Mouse (Mus musculus) hindbrain, embryonic 11.5 days (tissue): Measurements from ENCODE around the gene Myog. TPM values are rescaled to one million over a fixed set of nuclear protein-coding genes. Genes with fewer than 3 reads are reported as not detected.
"Not testable (repeated sequence)": the region's sequence is repeated elsewhere in the genome, so short reads cannot be mapped to it uniquely, and the experiment has no call there.

ENCODE experiments used
- ATAC-seq: fragments of 200-750 bp; cut with Nextera tagmentation; 2 replicates; pipeline ENCODE4 v1.8.0; 2017; ENCODE audit warnings: mild to moderate bottlenecking, moderate TSS enrichment, moderate library complexity; ENCODE audit not compliant: low FRiP score
- DNase-seq: peaks from one replicate; pipeline ENCODE4 v3.0.0-alpha.2; 2015; ENCODE audit warnings: low spot score
- H3K27ac ChIP-seq: fragments of 300-500 bp; sonication (generic); 2 replicates; pipeline ENCODE4 v1.5.1; 2014; ENCODE audit warnings: mild to moderate bottlenecking, low read depth, low read length
- H3K27me3 ChIP-seq: fragments of 300-500 bp; sonication (generic); 2 replicates; pipeline ENCODE4 v1.6.1; 2014; ENCODE audit warnings: mild to moderate bottlenecking, low read length, moderate library complexity, mixed read lengths; ENCODE audit not compliant: control insufficient read depth, insufficient read depth
- H3K36me3 ChIP-seq: fragments of 300-500 bp; sonication (generic); 2 replicates; pipeline ENCODE4 v1.6.1; 2014; ENCODE audit warnings: mild to moderate bottlenecking, low read length, moderate library complexity, mixed read lengths; ENCODE audit not compliant: control insufficient read depth, insufficient read depth
- H3K4me1 ChIP-seq: fragments of 300-500 bp; sonication (generic); replicated peaks from 2 replicates; pipeline ENCODE4 v1.6.1; 2014; ENCODE audit warnings: low read length, mixed read lengths; ENCODE audit not compliant: control insufficient read depth, insufficient read depth
- H3K4me2 ChIP-seq: fragments of 300-500 bp; sonication (generic); replicated peaks from 2 replicates; pipeline ENCODE4 v1.6.1; 2014; ENCODE audit warnings: mild to moderate bottlenecking, low read depth, low read length
- H3K4me3 ChIP-seq: fragments of 300-500 bp; sonication (generic); 2 replicates; pipeline ENCODE4 v1.5.1; 2014; ENCODE audit warnings: low read depth, low read length
- H3K9ac ChIP-seq: fragments of 300-500 bp; sonication (generic); 2 replicates; pipeline ENCODE4 v1.6.1; 2014; ENCODE audit warnings: low read depth, low read length
- H3K9me3 ChIP-seq: fragments of 300-500 bp; sonication (generic); 2 replicates; pipeline ENCODE4 v1.6.1; 2016; ENCODE audit warnings: low read length; ENCODE audit not compliant: control insufficient read depth
- WGBS: fragments of 180-500 bp; shearing (Covaris S2); extraction: QIAGEN DNeasy Blood & Tissue Kit; methylation state at CpG from one replicate; pipeline ENCODE4 v1.1.7; 2014; 5-methylcytosine and 5-hydroxymethylcytosine counted together
- polyA plus RNA-seq: library from polyadenylated mRNA; unstranded; fragments of >200 nt; fragmentation: Nextera tagmentation; extraction: Ambion mirVana; gene quantifications from 2 replicates; pipeline ENCODE4 v1.2.1, GENCODE M21; 2014

Myog gene
- polyA plus RNA-seq, 1 experiment from 2014 or later: 5.5 TPM

- not testable (repeated sequence) for DNase-seq, H3K4me1 ChIP-seq, H3K27me3 ChIP-seq, H3K9me3 ChIP-seq, ATAC-seq, H3K4me3 ChIP-seq, H3K36me3 ChIP-seq, H3K27ac ChIP-seq, H3K4me2 ChIP-seq, H3K9ac ChIP-seq
- 81% methylated on average over 1 of the region's 1 CpGs for WGBS
These were observed 40.1 kb upstream of the Myog start for GRCm38 (mm10) chr1:134249681-134250080.

- no peaks in the 10 kb centered on the region for H3K27me3 ChIP-seq
- H3K4me2 ChIP-seq: no peak overlapping the region
- no peak overlapping the region for H3K27ac ChIP-seq
- no peaks in the 10 kb centered on the region for H3K36me3 ChIP-seq
- H3K4me3 ChIP-seq: no peak overlapping the region
- H3K4me1 ChIP-seq: 0 out of 2 replicates have a peak, but pooled peaks cover 2% of the 10 kb centered on the region
- ATAC-seq (no peak), DNase-seq (no peak)
- H3K9me3 ChIP-seq: no peaks in the 10 kb centered on the region
- WGBS: 92% methylated on average over 6 of the region's 6 CpGs
- no peak overlapping the region for H3K9ac ChIP-seq
These were observed 25.4 kb upstream of the Myog start for GRCm38 (mm10) chr1:134264341-134264740.

DNA sequence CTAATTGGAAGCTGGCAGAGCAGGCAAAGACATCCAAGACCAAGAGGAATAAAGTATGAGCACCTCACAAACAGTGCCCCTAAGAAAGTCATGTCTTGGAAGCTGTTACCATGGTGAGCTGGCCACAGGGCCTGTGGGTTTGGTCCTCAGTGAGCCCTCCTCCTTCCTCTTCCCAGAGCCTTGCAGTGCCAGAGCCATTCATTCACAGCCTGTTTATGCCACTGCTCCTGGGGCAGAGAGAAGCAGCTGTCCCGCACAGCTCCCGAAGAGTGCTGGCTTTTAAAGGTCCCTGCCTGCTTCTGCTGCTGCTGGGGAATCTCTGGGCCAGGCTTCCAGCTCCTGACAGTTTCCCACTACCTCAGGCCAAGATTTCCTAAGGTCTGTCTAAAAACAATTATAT, 24.0 kb upstream of the Myog start:
- DNase-seq (no peak), ATAC-seq (no peak)
- H3K9me3 ChIP-seq: no peaks in the 10 kb centered on the region
- H3K4me2 ChIP-seq: no peak overlapping the region
- no peak overlapping the region for H3K27ac ChIP-seq
- H3K36me3 ChIP-seq: no peaks in the 10 kb centered on the region
- H3K27me3 ChIP-seq: no peaks in the 10 kb centered on the region
- 53% methylated on average over 2 of the region's 2 CpGs for WGBS
- H3K4me3 ChIP-seq: no peak overlapping the region
- 0 out of 2 replicates have a peak, but pooled peaks cover 2% of the 10 kb centered on the region for H3K4me1 ChIP-seq
- H3K9ac ChIP-seq: no peak overlapping the region

- Histone ChIP-seq H3K27me3 (no peaks in the 10 kb centered on the region), H3K9ac (no peak overlapping the region), H3K4me3 (no peak overlapping the region), H3K4me1 (0 out of 2 replicates have a peak, but pooled peaks cover 2% of the 10 kb centered on the region), H3K27ac (no peak overlapping the region), H3K9me3 (no peaks in the 10 kb centered on the region), H3K36me3 (no peaks in the 10 kb centered on the region), H3K4me2 (no peak overlapping the region)
- WGBS: 67% methylated on average over 7 of the region's 7 CpGs
- ATAC-seq (no peak), DNase-seq (no peak)
These were observed 19.8 kb upstream of the Myog start for GRCm38 (mm10) chr1:134270026-134270425.

GRCm38 (mm10) chr1:134272754-134273250, 17.0 kb upstream of the Myog start:
- Histone ChIP-seq H3K27ac (no peak overlapping the region), H3K4me3 (no peak overlapping the region), H3K9me3 (no peaks in the 10 kb centered on the region), H3K36me3 (no peaks in the 10 kb centered on the region), H3K27me3 (no peaks in the 10 kb centered on the region), H3K4me1 (no peaks in the 10 kb centered on the region), H3K9ac (no peak overlapping the region), H3K4me2 (no peak overlapping the region)
- 72% methylated on average over 5 of the region's 5 CpGs for WGBS
- DNase-seq: no peak
- no peak for ATAC-seq

DNA sequence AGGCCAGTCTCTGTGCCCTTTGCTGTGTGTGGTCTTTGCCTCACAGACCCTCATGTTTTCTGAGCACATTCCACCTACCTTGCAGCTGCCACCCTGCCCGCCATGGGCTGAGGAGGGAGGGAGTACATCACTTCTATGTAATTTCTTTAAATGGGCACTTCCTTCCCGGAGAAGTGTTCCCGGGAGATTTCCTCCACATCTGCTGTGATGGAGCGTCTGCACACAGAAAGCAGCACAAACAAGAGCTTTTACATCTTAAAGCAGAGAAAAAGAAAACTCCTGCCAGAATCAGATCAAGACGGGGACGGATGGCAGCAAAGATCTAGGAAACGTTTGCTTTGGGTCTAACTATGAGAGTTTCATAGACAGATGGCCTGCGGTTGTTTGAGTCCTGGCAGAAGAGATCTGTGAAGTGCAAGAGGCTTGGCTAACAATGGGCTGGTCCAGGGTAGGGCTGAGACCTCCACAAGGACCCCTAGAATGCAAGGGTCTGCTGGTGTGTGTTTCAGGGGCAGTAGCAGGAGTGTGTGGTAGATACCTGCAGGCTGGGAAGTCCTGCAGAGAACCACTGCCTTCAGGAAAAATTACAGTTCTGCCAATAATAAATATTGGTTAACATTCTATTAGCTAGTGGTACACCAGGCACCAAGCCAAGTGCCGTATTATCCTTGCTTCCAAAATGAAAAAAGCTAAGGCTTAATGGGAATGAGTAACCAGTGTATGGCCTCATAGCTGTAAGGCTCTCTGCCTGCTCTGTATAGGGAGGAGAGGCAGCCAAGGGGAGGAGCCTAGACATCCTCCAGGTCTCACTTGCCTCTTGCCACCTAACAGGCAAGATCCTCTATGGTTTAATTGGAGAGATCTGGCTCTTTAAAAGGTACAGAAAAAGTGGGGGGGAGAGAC, 16.0 kb upstream of the Myog start:
- DNase-seq (no peak), ATAC-seq (no peak)
- no peak overlapping the region for H3K27ac ChIP-seq
- no peaks in the 10 kb centered on the region for H3K9me3 ChIP-seq
- no peak overlapping the region for H3K4me2 ChIP-seq
- no peak overlapping the region for H3K9ac ChIP-seq
- H3K36me3 ChIP-seq: no peaks in the 10 kb centered on the region
- WGBS: 62% methylated on average over 9 of the region's 9 CpGs
- H3K4me1 ChIP-seq: no peaks in the 10 kb centered on the region
- no peaks in the 10 kb centered on the region for H3K27me3 ChIP-seq
- no peak overlapping the region for H3K4me3 ChIP-seq

DNA sequence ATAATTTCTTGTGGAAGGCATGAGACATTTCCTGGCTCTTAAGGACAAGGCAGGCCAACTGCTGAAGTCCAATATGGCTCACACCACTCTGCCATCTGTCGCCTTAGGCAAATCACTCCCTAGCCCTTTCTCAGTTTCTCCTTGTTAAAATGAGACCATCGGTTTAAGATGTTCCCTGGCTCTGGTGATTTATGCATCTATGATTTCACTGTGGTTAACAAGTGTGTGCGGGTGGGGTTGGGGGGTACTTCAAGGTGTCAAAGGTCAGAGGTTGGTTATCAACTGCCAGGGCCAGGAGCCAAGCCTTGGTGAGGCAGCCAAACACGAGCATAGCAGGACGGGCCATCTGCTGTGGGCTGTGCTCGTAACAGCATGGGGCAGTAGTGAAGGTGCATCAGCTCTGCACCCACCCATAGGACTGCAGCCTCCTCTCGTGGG, 15.3 kb upstream of the Myog start:
- 85% methylated on average over 7 of the region's 7 CpGs for WGBS
- DNase-seq (no peak), ATAC-seq (no peak)

DNA sequence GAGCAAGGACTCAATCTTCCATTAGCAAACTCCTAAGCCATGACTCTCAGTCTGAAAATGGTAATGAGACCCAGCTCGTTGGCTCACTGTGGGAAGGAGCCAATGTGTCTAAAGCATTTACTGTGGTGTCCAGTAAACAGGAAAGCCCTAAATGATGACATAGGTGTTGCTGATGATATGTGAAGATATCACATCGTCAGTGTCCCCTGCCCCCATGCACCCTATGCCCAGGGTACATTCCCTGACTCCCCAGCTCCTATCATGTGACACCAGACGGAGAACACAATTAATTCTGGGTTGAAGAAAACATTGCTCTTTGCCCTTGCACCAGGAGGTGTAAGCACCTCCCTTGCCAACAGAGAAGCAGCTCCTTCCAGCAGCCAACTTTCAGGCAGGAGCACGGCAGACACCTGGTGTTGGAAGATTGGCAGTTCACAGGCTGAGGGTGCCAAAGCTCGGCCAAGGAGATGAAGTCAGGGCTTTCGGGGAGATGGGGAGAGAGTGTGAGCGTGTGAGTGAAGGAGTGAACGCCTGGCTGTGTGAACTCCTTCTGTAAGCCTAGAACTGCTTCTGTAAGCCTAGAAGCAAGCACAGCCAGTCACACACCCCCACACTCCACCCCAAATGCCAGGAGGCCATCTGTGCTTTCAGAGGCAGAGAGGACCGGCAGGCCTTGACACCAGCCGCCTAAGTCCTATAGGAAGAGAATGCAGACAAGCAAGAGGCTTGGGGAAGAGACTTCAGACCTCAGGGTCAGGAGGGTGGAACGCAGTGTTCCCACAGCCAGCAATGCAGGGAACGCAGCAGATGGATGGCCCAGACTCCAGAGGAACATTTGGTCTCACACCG, 13.9 kb upstream of the Myog start:
- H3K4me3 ChIP-seq: no peak overlapping the region
- no peak overlapping the region for H3K9ac ChIP-seq
- DNase-seq: no peak
- no peak overlapping the region for H3K27ac ChIP-seq
- no peaks in the 10 kb centered on the region for H3K27me3 ChIP-seq
- no peaks in the 10 kb centered on the region for H3K36me3 ChIP-seq
- no peaks in the 10 kb centered on the region for H3K4me1 ChIP-seq
- ATAC-seq: no peak
- 74% methylated on average over 13 of the region's 13 CpGs for WGBS
- no peaks in the 10 kb centered on the region for H3K9me3 ChIP-seq
- H3K4me2 ChIP-seq: no peak overlapping the region

More for the DNA sequence above, 15.3 kb upstream of the Myog start:
- Histone ChIP-seq H3K4me1 (no peaks in the 10 kb centered on the region), H3K9me3 (no peaks in the 10 kb centered on the region), H3K27ac (no peak overlapping the region), H3K9ac (no peak overlapping the region), H3K4me3 (no peak overlapping the region), H3K36me3 (no peaks in the 10 kb centered on the region), H3K27me3 (no peaks in the 10 kb centered on the region), H3K4me2 (no peak overlapping the region)
